Comparison of ENCODE assay signal across 15 mouse cellular contexts in genomic region chr5:49660598-49660997, GRCm38 (mm10).
"Had no signal": no experiment of that assay in that cellular context is flagged by ENCODE, and none has a peak within 500 bp of the region (broad histone marks: within the 10 kb centered on the region; RNA-seq: fewer than 3 reads in every experiment).

No protein-coding gene starts in this region.

- H3K27me3 ChIP-seq: lung, embryonic 15.5 days; megakaryocyte, embryonic 14.5 days; midbrain, embryonic 13.5 days; midbrain, embryonic 15.5 days; neural tube, embryonic 12.5 days; stomach, embryonic 15.5 days had no signal

- DNase-seq: lung, adult 2 months; lung, postnatal 14 days; lung, postnatal 36 days; right cerebral cortex, postnatal 14 days; thymus, adult 2 months; thymus, postnatal 25 days; thymus, postnatal 4 days had no signal

- H3K4me3 ChIP-seq: lung, embryonic 15.5 days; megakaryocyte, embryonic 14.5 days; midbrain, embryonic 13.5 days; midbrain, embryonic 15.5 days; neural tube, embryonic 12.5 days; stomach, embryonic 15.5 days had no signal

- H3K4me1 ChIP-seq: lung, embryonic 15.5 days; megakaryocyte, embryonic 14.5 days; midbrain, embryonic 13.5 days; midbrain, embryonic 15.5 days; neural tube, embryonic 12.5 days; stomach, embryonic 15.5 days had no signal

- H3K27ac ChIP-seq: lung, embryonic 15.5 days; macrophage; midbrain, embryonic 13.5 days; midbrain, embryonic 15.5 days; neural tube, embryonic 12.5 days; stomach, embryonic 15.5 days; stomach, postnatal 0 days had no signal
